Mouse (Mus musculus) cortical plate, adult 2 months (tissue): ENCODE measurements around the gene Gjc1.

ENCODE experiments used
- CTCF ChIP-seq: fragments of 200-500 bp; IDR thresholded peaks from 2 replicates; pipeline ENCODE4 v1.5.1; 2011; ENCODE audit warnings: mild to moderate bottlenecking, control low read depth, low read length; ENCODE audit not compliant: insufficient read depth; ENCODE audit errors: extremely low read depth
- POLR2A ChIP-seq: fragments of 200-500 bp; IDR thresholded peaks from 2 replicates; pipeline ENCODE4 v1.6.1; 2011; ENCODE audit warnings: mild to moderate bottlenecking, low read length, control low read depth; ENCODE audit not compliant: insufficient read depth; ENCODE audit errors: extremely low read depth

DNA sequence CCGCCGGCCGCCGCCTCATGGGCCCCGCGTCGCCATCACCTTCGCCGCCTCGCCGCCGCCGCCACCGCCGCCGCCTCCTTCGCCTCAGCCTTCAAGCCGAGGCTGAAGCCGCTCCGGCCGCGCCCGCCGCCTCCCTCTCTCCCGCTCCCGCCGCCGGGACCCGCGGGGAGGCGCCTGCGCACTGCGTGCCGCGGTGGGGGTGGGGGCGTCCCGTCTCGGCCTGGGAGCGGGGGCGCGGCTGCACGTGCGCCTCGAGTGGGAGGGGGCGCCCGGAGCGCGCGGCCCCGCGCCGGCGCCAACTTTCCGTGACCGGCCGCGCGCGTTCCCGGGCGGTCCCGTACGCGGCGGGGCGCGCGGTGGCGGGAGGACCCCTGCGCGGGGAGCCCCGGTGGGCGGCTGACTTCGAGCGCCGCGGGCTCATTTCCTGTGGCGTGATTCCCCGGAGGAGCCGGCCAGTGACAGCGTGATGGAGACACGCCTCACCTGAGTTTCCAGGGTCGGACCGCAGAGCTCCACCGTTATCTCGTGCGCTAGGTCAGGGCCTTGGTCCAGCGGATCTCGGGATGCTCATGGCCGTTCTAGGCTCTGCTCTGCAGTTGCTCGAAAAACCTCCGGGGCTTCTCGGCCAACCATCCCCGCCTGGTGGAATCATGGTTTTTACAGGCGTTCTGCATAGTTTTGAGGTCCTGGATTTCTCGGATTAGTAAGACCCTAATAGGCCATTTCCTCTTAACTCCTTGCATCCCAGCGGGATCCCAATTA, at the start of gene Gjc1:
- TF ChIP-seq CTCF, result no peak
- no peak for TF ChIP-seq POLR2A
